Mouse (Mus musculus) kidney, postnatal 10 days (tissue): ENCODE data around the gene Rnf213.

Experiments
- DNase-seq: peaks from one replicate; pipeline ENCODE4 v3.0.0; 2021; ENCODE audit warnings: mixed read lengths

The Rnf213 gene

GRCm38 (mm10) chr11:119438776-119439175, 45.9 kb downstream of the Rnf213 start:
- no peak for DNase-seq

GRCm38 (mm10) chr11:119442199-119442598, 49.3 kb downstream of the Rnf213 start:
- DNase-seq, result peak; percentile 10

GRCm38 (mm10) chr11:119443442-119443841, 50.5 kb downstream of the Rnf213 start:
- no peak for DNase-seq

- DNase-seq, result no peak
Measured at GRCm38 (mm10) chr11:119456097-119456496, 63.2 kb downstream of the Rnf213 start.

- no peak for DNase-seq
Measured at GRCm38 (mm10) chr11:119477876-119478275, 85.0 kb downstream of the Rnf213 start.

GRCm38 (mm10) chr11:119490861-119491689, 98.2 kb downstream of the Rnf213 start, which contains the start of gene Endov:
Gene Endov (plus strand): TSS chr11:119491347.
- peak; percentile 100 for DNase-seq

- no peak for DNase-seq
Measured at GRCm38 (mm10) chr11:119491690-119492087, 98.8 kb downstream of the Rnf213 start.

GRCm38 (mm10) chr11:119492830-119493229, 99.9 kb downstream of the Rnf213 start:
- no peak for DNase-seq

GRCm38 (mm10) chr11:119493516-119493915, 100.6 kb downstream of the Rnf213 start:
- DNase-seq, result no peak

GRCm38 (mm10) chr11:119496147-119496546, 103.2 kb downstream of the Rnf213 start:
- DNase-seq, result no peak

GRCm38 (mm10) chr11:119497451-119497850, 104.6 kb downstream of the Rnf213 start:
- DNase-seq, result no peak

- DNase-seq, result no peak
Measured at GRCm38 (mm10) chr11:119499297-119499696, 106.4 kb downstream of the Rnf213 start.

- DNase-seq, result no peak
Measured at GRCm38 (mm10) chr11:119500011-119500410, 107.1 kb downstream of the Rnf213 start.

- DNase-seq, result peak; percentile 82
Measured at GRCm38 (mm10) chr11:119503675-119504074, 110.8 kb downstream of the Rnf213 start.

- DNase-seq, result no peak
Measured at GRCm38 (mm10) chr11:119506386-119506785, 113.5 kb downstream of the Rnf213 start.

- DNase-seq, result no peak
Measured at GRCm38 (mm10) chr11:119507772-119508171, 114.9 kb downstream of the Rnf213 start.

GRCm38 (mm10) chr11:119509165-119509776, 116.4 kb downstream of the Rnf213 start:
- DNase-seq, result no peak

- no peak for DNase-seq
Measured at GRCm38 (mm10) chr11:119513038-119513659, 120.2 kb downstream of the Rnf213 start.

GRCm38 (mm10) chr11:119514108-119514860, 121.4 kb downstream of the Rnf213 start:
- no peak for DNase-seq

- no peak for DNase-seq
Measured at GRCm38 (mm10) chr11:119514967-119515636, 122.2 kb downstream of the Rnf213 start.

GRCm38 (mm10) chr11:119515823-119516676, 123.2 kb downstream of the Rnf213 start:
- DNase-seq, result no peak
